Mouse (Mus musculus) hindbrain, embryonic 14.5 days (tissue): Measurements from ENCODE around the gene Efna1. TPM values are rescaled to one million over a fixed set of nuclear protein-coding genes. Genes with fewer than 3 reads are reported as not detected.

ENCODE experiments used
- ATAC-seq: fragments of 200-750 bp; cut with Nextera tagmentation; 2 replicates; pipeline ENCODE4 v1.8.0; 2017; ENCODE audit warnings: moderate number of reproducible peaks, mild to moderate bottlenecking, moderate TSS enrichment, moderate library complexity; ENCODE audit not compliant: low FRiP score
- DNase-seq: peaks from one replicate; pipeline ENCODE4 v3.0.0-alpha.2; 2015; ENCODE audit warnings: low spot score
- H3K27ac ChIP-seq: fragments of 300-500 bp; sonication (generic); 2 replicates; pipeline ENCODE4 v1.5.1; 2014; ENCODE audit warnings: mild to moderate bottlenecking, moderate library complexity
- H3K27me3 ChIP-seq: fragments of 300-500 bp; sonication (generic); 2 replicates; pipeline ENCODE4 v1.6.1; 2014; ENCODE audit warnings: mild to moderate bottlenecking, low read length, mixed read lengths; ENCODE audit not compliant: control insufficient read depth, insufficient read depth
- H3K36me3 ChIP-seq: fragments of 300-500 bp; sonication (generic); replicated peaks from 2 replicates; pipeline ENCODE4 v1.6.1; 2014; ENCODE audit not compliant: control insufficient read depth, insufficient read depth
- H3K4me1 ChIP-seq: fragments of 300-500 bp; sonication (generic); replicated peaks from 2 replicates; pipeline ENCODE4 v1.6.1; 2014; ENCODE audit warnings: antibody characterized with exemption, low read length, mixed read lengths; ENCODE audit not compliant: control insufficient read depth, insufficient read depth
- H3K4me2 ChIP-seq: fragments of 300-500 bp; sonication (generic); replicated peaks from 2 replicates; pipeline ENCODE4 v1.6.1; 2014; ENCODE audit warnings: mild to moderate bottlenecking, moderate library complexity
- H3K4me3 ChIP-seq: fragments of 300-500 bp; sonication (generic); replicated peaks from 2 replicates; pipeline ENCODE4 v1.5.1; 2014; ENCODE audit warnings: mild to moderate bottlenecking, low read length
- H3K9ac ChIP-seq: fragments of 300-500 bp; sonication (generic); 2 replicates; pipeline ENCODE4 v1.6.1; 2014
- H3K9me3 ChIP-seq: fragments of 300-500 bp; sonication (generic); 2 replicates; pipeline ENCODE4 v1.6.1; 2016; ENCODE audit warnings: low read length; ENCODE audit not compliant: control insufficient read depth
- WGBS: fragments of 180-500 bp; shearing (Covaris S2); extraction: QIAGEN DNeasy Blood & Tissue Kit; methylation state at CpG from one replicate; pipeline ENCODE4 v1.1.7; 2014; 5-methylcytosine and 5-hydroxymethylcytosine counted together
- polyA plus RNA-seq: library from polyadenylated mRNA; unstranded; fragments of >200 nt; fragmentation: Nextera tagmentation; extraction: Ambion mirVana; gene quantifications from 2 replicates; pipeline ENCODE4 v1.2.1, GENCODE M21; 2014

Gene Efna1
- polyA plus RNA-seq, 1 experiment from 2014 or later: 10.8 TPM

GRCm38 (mm10) chr3:89298908-89299307 lies 18.0 kb upstream of the Efna1 start:
- Histone ChIP-seq H3K36me3 (no peaks in the 10 kb centered on the region), H3K4me2 (no peak overlapping the region), H3K9me3 (no peaks in the 10 kb centered on the region), H3K9ac (no peak overlapping the region), H3K4me1 (no peaks in the 10 kb centered on the region), H3K4me3 (no peak overlapping the region), H3K27ac (no peak overlapping the region), H3K27me3 (peaks cover 7% of the 10 kb centered on the region; the same call in 1 of the 2 replicates)
- 82% methylated on average over 6 of the region's 6 CpGs for WGBS
- ATAC-seq: no peak
- DNase-seq: no peak

- Histone ChIP-seq H3K9ac (no peak overlapping the region), H3K4me2 (no peak overlapping the region), H3K9me3 (no peaks in the 10 kb centered on the region), H3K36me3 (no peaks in the 10 kb centered on the region), H3K27ac (no peak overlapping the region), H3K4me3 (no peak overlapping the region), H3K27me3 (peaks cover 7% of the 10 kb centered on the region; the same call in 1 of the 2 replicates), H3K4me1 (no peaks in the 10 kb centered on the region)
- DNase-seq (no peak), ATAC-seq (no peak)
- 83% methylated on average over 11 of the region's 11 CpGs for WGBS
These were observed 15.9 kb upstream of the Efna1 start for GRCm38 (mm10) chr3:89296761-89297396.

GRCm38 (mm10) chr3:89295685-89296230 lies 14.8 kb upstream of the Efna1 start:
- H3K9ac ChIP-seq: no peak overlapping the region
- 84% methylated on average over 8 of the region's 8 CpGs for WGBS
- H3K9me3 ChIP-seq: no peaks in the 10 kb centered on the region
- ATAC-seq (no peak), DNase-seq (no peak)
- no peak overlapping the region for H3K4me3 ChIP-seq
- H3K4me2 ChIP-seq: no peak overlapping the region
- peaks cover 7% of the 10 kb centered on the region; the same call in 1 of the 2 replicates for H3K27me3 ChIP-seq
- no peaks in the 10 kb centered on the region for H3K36me3 ChIP-seq
- no peak overlapping the region for H3K27ac ChIP-seq
- no peaks in the 10 kb centered on the region for H3K4me1 ChIP-seq

- ATAC-seq (no peak), DNase-seq (no peak)
- 81% methylated on average over 5 of the region's 5 CpGs for WGBS
- Histone ChIP-seq H3K27ac (no peak overlapping the region), H3K27me3 (no peaks in the 10 kb centered on the region), H3K4me2 (no peak overlapping the region), H3K36me3 (no peaks in the 10 kb centered on the region), H3K9ac (no peak overlapping the region), H3K9me3 (no peaks in the 10 kb centered on the region), H3K4me3 (no peak overlapping the region), H3K4me1 (no peaks in the 10 kb centered on the region)
These were observed 13.3 kb upstream of the Efna1 start for GRCm38 (mm10) chr3:89294195-89294594.

GRCm38 (mm10) chr3:89293247-89293918 lies 12.4 kb upstream of the Efna1 start:
- Histone ChIP-seq H3K27ac (no peak overlapping the region), H3K4me1 (no peaks in the 10 kb centered on the region), H3K27me3 (no peaks in the 10 kb centered on the region), H3K9me3 (no peaks in the 10 kb centered on the region), H3K4me3 (no peak overlapping the region), H3K36me3 (no peaks in the 10 kb centered on the region), H3K9ac (no peak overlapping the region), H3K4me2 (no peak overlapping the region)
- 92% methylated on average over 11 of the region's 11 CpGs for WGBS
- DNase-seq (no peak), ATAC-seq (no peak)

GRCm38 (mm10) chr3:89292303-89292702 lies 11.4 kb upstream of the Efna1 start:
- no peaks in the 10 kb centered on the region for H3K4me1 ChIP-seq
- H3K36me3 ChIP-seq: no peaks in the 10 kb centered on the region
- H3K27ac ChIP-seq: no peak overlapping the region
- H3K27me3 ChIP-seq: no peaks in the 10 kb centered on the region
- no peak overlapping the region for H3K4me3 ChIP-seq
- H3K9ac ChIP-seq: no peak overlapping the region
- WGBS: 64% methylated on average over 5 of the region's 5 CpGs
- no peaks in the 10 kb centered on the region for H3K9me3 ChIP-seq
- no peak overlapping the region for H3K4me2 ChIP-seq
- no peak for ATAC-seq
- no peak for DNase-seq

GRCm38 (mm10) chr3:89291874-89292273 lies 10.9 kb upstream of the Efna1 start:
- DNase-seq: no peak
- no peaks in the 10 kb centered on the region for H3K9me3 ChIP-seq
- WGBS: 81% methylated on average over 10 of the region's 10 CpGs
- no peaks in the 10 kb centered on the region for H3K4me1 ChIP-seq
- ATAC-seq: no peak
- H3K9ac ChIP-seq: no peak overlapping the region
- H3K4me3 ChIP-seq: no peak overlapping the region
- H3K4me2 ChIP-seq: no peak overlapping the region
- H3K36me3 ChIP-seq: no peaks in the 10 kb centered on the region
- H3K27me3 ChIP-seq: no peaks in the 10 kb centered on the region
- no peak overlapping the region for H3K27ac ChIP-seq

- Histone ChIP-seq H3K9ac (no peak overlapping the region), H3K9me3 (no peaks in the 10 kb centered on the region), H3K27ac (no peak overlapping the region), H3K4me3 (no peak overlapping the region), H3K27me3 (no peaks in the 10 kb centered on the region), H3K4me2 (no peak overlapping the region), H3K36me3 (no peaks in the 10 kb centered on the region), H3K4me1 (no peaks in the 10 kb centered on the region)
- WGBS: 54% methylated on average over 7 of the region's 7 CpGs
- ATAC-seq (no peak), DNase-seq (no peak)
These were observed 7.6 kb upstream of the Efna1 start for GRCm38 (mm10) chr3:89288503-89288928.

GRCm38 (mm10) chr3:89287286-89287685 lies 6.3 kb upstream of the Efna1 start:
- Histone ChIP-seq H3K27me3 (0 out of 2 replicates have a peak, but pooled peaks cover 2% of the 10 kb centered on the region), H3K4me3 (no peak overlapping the region), H3K4me2 (no peak overlapping the region), H3K4me1 (no peaks in the 10 kb centered on the region), H3K9ac (no peak overlapping the region), H3K9me3 (no peaks in the 10 kb centered on the region), H3K27ac (no peak overlapping the region), H3K36me3 (no peaks in the 10 kb centered on the region)
- DNase-seq (no peak), ATAC-seq (no peak)
- 73% methylated on average over 5 of the region's 5 CpGs for WGBS
